Mouse (Mus musculus) E14TG2a.4 (cell line): ENCODE measurements around the gene Nkiras2.
"Not testable (repeated sequence)": the region's sequence is repeated elsewhere in the genome, so short reads cannot be mapped to it uniquely, and the experiment has no call there.

Experiments
- CTCF ChIP-seq: conservative IDR thresholded peaks from 2 replicates; pipeline ENCODE4 v1.5.1; 2014; ENCODE audit warnings: low read length
- NANOG ChIP-seq: IDR thresholded peaks from 2 replicates; pipeline ENCODE4 v1.6.1; 2014; ENCODE audit warnings: borderline replicate concordance, low read length, mixed read lengths

DNA sequence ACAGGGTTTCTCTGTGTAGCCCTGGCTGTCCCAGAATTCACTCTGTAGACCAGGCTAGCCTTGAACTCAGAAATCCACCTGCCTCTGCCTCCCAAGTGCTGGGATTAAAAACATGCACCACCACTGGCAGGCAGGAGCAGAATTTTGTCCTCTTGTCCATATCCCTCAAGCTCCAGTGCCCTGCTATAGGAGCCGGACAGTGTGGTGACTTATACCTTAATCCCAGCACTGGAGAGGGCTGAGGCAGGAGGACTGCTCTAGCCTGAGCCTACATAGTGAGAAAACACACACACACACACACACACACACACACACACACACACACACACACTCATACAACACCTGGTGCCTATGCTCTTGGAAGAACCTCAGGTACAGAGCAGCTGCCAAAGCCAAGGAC is 36.6 kb upstream of the Nkiras2 start:
- not testable (repeated sequence) for TF ChIP-seq CTCF, NANOG
